Mouse (Mus musculus) embryonic fibroblast, embryonic 13.5 days (primary cell): Measurements from ENCODE around the gene Uba5.

Experiments
- CTCF ChIP-seq: IDR thresholded peaks from 2 replicates; pipeline ENCODE4 v1.5.1; 2011; ENCODE audit warnings: mild to moderate bottlenecking, control low read depth, low read length, moderate library complexity, borderline replicate concordance; ENCODE audit not compliant: insufficient read depth
- POLR2A ChIP-seq: IDR thresholded peaks from 2 replicates; pipeline ENCODE4 v1.6.1; 2011; ENCODE audit warnings: low read depth, mild to moderate bottlenecking, control low read depth, low read length, moderate library complexity

DNA sequence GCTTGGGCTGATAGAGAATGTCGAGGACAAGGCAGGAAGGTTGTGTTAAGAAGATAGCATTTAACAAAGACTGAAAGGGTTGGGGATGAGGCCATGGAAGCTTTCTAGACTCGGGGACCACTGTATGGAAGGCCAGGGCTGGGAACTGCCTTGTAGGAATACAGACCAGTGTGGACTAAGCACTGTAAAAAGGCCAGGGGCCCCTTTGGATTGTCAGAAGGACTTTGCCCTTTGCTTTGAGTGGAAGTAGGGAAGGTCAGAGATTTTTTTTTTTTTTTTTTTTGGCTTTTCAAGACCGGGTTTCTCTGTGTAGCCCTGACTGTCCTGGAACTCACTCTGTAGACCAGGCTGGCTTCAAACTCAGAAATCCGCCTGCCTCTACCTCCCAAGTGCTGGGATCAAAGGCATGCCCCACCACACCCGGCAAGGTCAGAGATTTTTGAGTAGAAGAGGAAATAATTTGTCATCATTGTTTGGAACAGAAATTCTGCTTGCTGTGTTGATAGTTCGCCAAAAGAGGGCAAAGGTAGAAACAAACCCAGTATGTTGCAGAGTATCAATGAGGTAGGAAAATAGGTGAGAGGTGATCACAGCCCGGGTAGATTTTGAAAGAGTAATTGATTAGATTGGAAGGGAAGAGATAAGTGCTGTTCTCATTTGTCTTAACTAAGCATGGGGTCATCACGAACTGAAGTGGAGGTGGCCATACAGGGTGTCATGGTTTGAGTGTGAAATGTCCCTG, 8.1 kb upstream of the Uba5 start:
- TF ChIP-seq CTCF, result no peak
- no peak for TF ChIP-seq POLR2A
